Mouse (Mus musculus) right cerebral cortex, postnatal 4 days (tissue): ENCODE results near the gene Slc15a2.

Experiments used
- DNase-seq: peaks from one replicate; pipeline ENCODE4 v3.0.0-alpha.2; 2022

The Slc15a2 gene

GRCm38 (mm10) chr16:36751979-36752378, 32.8 kb downstream of the Slc15a2 start:
- no peak for DNase-seq

DNA sequence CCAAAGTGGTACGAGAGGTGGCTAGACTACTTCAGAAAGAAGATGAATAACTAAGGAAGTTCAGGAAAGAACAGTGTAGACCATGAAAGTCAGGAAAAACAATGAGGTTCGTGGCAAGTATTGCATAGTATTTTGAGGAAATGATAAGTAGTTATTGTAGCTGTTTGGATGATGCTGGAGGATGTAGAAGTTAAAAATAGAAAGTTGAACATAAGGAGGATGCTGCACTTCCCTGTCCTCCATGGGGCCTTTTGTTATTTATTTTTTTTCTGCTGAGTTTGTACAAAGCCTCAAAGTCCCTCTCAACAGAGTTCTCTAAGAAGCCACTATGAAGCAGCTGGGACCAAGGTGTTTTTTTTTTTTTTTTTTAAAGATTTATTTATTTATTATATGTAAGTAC, 37.0 kb downstream of the Slc15a2 start:
- DNase-seq = no peak

DNA sequence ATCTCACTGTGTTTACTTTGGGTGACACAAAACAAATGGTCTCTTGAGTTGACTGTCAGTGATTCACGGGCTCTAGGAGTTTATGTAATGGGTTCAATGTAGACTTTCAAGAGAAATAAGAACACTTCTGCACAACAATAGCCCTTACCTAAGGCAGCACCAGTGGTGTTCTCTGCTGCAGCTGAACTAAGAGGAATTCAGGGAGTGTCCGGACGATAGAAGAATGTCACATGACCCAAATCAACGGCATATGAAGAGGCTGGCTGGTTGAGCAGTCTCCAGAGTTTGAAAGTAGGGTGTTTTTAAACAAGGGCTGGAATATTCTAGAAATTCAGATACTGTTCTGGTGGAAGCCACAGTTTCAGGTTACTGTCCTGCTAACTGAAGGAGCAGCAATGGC, 37.7 kb downstream of the Slc15a2 start:
- DNase-seq = no peak

GRCm38 (mm10) chr16:36743580-36743979, 41.2 kb downstream of the Slc15a2 start:
- DNase-seq = no peak

- no peak for DNase-seq
Observed at GRCm38 (mm10) chr16:36739404-36739930, 45.3 kb downstream of the Slc15a2 start.

- DNase-seq = no peak
Observed at GRCm38 (mm10) chr16:36735421-36735820, 49.3 kb downstream of the Slc15a2 start.

GRCm38 (mm10) chr16:36733827-36734226, 50.9 kb downstream of the Slc15a2 start:
- no peak for DNase-seq

DNA sequence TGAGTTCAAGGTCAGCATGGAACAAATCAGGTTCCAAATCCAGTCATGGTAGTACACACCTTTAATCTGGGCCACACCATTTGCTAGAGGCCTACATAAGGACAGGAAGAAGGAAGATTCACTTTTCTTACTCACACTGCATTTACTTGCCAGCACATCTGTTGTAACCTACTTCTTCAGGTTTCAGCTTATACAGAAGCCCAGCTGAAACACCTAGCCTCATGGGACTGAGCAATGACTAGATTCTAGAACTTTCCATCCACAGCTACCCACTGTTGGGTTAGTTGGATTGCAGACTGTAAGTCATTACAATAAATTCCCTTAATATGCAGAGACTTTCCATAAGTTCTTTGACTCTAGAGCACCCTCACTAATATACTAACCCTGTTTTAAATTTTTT, 52.2 kb downstream of the Slc15a2 start:
- DNase-seq = no peak

GRCm38 (mm10) chr16:36728959-36729358, 55.8 kb downstream of the Slc15a2 start:
- DNase-seq = no peak

DNA sequence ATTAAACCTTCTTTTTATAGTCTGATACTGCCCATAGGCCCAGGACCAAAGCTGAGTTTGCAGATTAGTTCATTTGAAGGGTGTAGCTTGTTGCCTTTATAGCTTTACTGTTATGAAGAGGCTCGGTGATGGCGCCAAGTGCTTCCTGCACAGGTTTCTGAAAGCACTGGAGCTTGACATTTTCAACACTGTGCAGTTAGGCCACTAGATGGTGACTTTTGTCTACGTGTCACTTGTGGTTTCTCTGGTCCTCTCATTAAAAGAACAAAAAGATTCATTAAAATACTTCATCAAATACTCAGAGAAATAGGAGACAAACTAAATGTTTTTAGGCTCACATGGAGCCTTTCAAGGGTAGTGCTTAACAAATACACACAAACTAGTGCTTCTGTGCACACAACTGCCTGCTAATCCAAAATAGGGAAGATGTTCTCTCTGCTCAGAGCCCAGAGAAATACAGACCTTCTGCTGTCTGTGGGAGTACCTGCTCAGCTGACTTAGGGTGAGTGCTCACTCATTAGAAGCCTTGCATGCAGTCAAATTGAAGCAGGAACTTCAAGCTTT, 60.8 kb downstream of the Slc15a2 start:
- no peak for DNase-seq

DNA sequence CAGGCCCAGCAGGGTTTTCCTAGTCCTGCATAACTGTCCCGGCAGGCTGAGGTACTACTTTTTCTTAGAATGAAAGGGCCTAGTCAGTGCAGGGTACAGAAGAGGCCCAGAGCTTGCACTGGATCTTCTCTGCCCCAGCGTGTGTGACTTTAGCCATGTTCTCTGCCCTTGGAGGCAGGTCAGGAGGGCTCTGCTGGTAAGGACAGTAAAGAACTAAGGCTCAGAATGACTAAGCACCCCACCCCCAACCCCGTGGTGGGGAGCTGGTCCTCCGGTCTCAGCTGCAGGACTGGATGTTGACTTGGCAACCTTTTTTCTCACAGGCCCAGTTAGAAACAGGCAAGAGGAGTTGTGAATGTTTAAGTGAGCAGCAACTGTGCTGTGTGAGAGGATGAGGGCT, 62.0 kb downstream of the Slc15a2 start:
- DNase-seq = no peak

DNA sequence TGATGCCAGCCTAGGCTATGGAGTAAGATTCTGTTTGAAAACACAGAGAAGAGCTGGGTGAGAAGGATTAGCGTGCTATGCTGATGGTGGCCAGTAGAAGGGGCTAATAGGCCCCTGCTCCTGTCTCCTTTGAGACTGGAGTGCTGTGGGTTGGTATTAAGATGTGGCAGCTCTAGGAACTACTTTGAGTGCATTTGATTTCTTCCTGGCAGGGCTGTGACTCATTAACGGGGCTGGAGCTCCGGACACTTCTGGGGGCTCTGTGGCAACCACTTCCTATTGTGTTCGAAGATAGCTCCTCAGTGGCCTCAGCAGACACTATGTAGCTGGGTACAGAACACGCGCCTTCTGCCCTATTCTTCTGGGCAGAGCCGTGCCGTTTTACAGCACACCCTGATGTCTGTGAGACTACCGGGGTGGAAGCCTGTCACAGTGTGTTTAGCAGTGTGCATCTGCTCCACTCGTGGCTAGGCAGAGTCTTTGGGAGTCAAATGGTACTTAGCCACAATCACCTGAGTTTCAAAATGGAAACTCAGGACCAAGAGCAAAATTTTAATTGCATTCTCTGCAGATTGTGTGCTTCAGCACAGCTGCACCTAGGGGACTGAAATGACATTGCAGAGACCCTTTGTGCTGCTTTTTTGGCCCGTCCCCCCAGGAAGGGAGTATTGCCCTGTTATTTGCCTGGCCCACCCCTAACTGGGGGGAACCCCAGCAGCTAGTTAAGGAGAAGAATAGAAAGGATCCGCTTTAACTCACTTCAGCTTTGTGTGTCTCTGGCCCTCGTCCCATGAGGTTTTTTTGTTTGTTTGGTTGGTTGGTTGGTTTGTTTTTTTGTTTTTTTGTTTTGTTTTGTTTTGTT, 64.3 kb downstream of the Slc15a2 start:
- no peak for DNase-seq

DNA sequence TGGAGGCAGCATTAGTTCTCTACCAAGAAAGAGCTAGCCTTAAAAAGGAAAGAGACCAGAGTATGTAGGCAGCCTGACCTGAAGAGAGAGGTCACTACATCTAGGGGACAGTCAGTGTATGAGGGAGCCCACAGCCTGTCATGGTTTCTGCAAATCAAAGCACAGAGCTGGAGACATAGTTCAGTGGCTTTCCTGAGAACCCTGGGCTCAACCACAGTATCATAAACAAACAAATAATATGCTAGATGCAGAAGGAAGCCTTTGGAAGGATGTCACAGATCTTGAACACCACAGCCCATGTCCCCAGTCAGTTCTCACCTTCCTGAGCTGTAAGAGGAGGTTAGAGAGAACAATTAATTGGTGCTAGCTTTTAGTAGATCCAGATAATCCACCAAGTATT, 66.1 kb downstream of the Slc15a2 start:
- no peak for DNase-seq

DNA sequence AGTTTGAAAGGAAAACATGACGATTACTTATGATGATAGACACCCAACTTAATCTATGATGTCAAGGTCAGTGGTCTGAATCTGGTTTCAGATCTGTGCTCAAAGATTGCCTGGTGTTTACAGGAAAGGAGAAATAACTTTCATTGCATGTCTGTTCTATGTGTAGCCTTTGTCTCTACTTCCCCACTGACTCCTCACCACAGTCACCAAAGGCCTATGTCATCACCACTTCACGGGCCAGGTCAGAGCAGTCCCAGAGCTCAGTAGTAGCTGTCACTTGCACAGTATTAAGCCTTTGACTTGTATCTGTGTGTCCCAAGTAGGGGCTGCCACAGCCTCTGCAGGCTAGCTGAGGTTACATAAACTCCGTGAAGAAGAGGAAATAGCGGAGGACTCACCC, 67.3 kb downstream of the Slc15a2 start:
- DNase-seq = no peak

GRCm38 (mm10) chr16:36711760-36712159, 73.0 kb downstream of the Slc15a2 start:
- no peak for DNase-seq

- no peak for DNase-seq
Observed at GRCm38 (mm10) chr16:36710794-36711193, 74.0 kb downstream of the Slc15a2 start.

DNA sequence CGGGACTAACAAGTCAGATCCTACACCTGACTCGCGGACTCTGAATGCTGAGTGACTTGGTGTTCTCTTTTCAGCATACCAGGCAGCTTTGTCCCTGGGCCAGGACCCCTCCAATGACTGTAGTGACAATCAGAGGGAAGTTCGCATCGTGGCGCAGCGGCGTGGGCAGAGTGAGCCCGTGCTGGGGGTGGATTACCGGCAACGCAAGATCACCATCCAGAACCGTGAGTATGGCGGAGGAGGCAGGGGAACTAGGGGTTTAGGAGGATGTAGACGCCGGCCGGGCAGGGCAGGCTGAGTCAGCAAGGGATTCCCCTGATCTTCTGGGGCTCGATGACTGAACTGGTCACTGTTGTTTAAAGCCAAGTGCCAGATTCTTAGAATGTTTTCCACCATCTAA, 75.4 kb downstream of the Slc15a2 start:
- DNase-seq = no peak

- no peak for DNase-seq
Observed at GRCm38 (mm10) chr16:36708751-36709150, 76.0 kb downstream of the Slc15a2 start.

- DNase-seq = no peak
Observed at GRCm38 (mm10) chr16:36707702-36708423, 76.9 kb downstream of the Slc15a2 start.

DNA sequence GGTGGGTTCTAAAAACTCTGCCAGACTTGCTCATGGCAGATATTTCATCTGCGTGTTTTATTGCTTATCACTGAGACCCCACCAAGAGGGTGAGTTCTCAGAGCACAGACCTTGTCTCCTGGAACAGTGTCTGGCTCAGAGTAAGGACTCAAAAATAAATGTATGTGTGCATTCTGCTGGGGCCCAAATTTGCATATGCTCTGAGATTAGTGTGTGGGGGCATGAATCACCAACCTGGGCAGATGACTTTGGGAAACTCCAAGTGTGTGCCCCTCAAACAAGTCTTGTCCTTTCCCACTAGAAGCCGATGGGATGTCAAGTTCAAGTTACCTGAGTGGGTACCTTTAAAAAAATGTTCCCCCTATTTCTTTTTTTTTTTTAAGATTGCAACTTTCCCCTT, 84.3 kb downstream of the Slc15a2 start:
- no peak for DNase-seq
